Mouse (Mus musculus) megakaryocyte, embryonic 14.5 days (primary cell): Measurements from ENCODE around the gene Rab5a.

ENCODE experiments used
- FLI1 ChIP-seq: IDR thresholded peaks from 2 replicates; pipeline ENCODE4 v1.6.1; 2012; ENCODE audit warnings: low read length, inconsistent platforms, mixed read lengths
- GATA1 ChIP-seq: IDR thresholded peaks from 3 replicates; pipeline ENCODE4 v1.6.1; 2012; ENCODE audit warnings: mixed read lengths, low read length, inconsistent platforms, borderline replicate concordance

GRCm38 (mm10) chr17:53554088-53554487, 75.1 kb downstream of the Rab5a start:
- TF ChIP-seq GATA1 (no peak), FLI1 (no peak)
